Mouse (Mus musculus) MEL (cell line): ENCODE results near the gene Chst14. TPM values are rescaled to one million over a fixed set of nuclear protein-coding genes. Genes with fewer than 3 reads are reported as not detected.

Source experiments
- DNase-seq: peaks from one replicate; pipeline ENCODE4 v3.0.0; 2011; ENCODE audit warnings: low read depth, low spot score
- H3K27ac ChIP-seq: 2 replicates; pipeline ENCODE4 v1.5.1; 2012; ENCODE audit warnings: low read depth, mild to moderate bottlenecking, control low read depth, low read length, moderate library complexity; ENCODE audit not compliant: control insufficient read depth
- H3K27me3 ChIP-seq, 2 experiments: fragments of 150-350 bp in 1 of 2; sonication (generic) in 1 of 2; 2 replicates each; pipeline ENCODE4 v1.6.1; 2012; ENCODE audit warnings: low read length in 2 of 2, mild to moderate bottlenecking in 2 of 2, improper control_type of control experiment in 1 of 2, moderate library complexity in 1 of 2; ENCODE audit not compliant: insufficient read depth in 2 of 2, control insufficient read depth in 1 of 2
- H3K36me3 ChIP-seq, 2 experiments: 2 replicates each; pipeline ENCODE4 v1.6.1; 2012 to 2014; ENCODE audit warnings: low read length in 2 of 2, improper control_type of control experiment in 1 of 2, inconsistent platforms in 1 of 2, mild to moderate bottlenecking in 1 of 2; ENCODE audit not compliant: insufficient read depth in 2 of 2, control insufficient read depth in 1 of 2
- H3K4me1 ChIP-seq, 2 experiments: fragments of 150-350 bp in 1 of 2; sonication (generic) in 1 of 2; 2 replicates each; pipeline ENCODE4 v1.6.1; 2012; ENCODE audit warnings: low read length in 2 of 2, improper control_type of control experiment in 1 of 2, mild to moderate bottlenecking in 1 of 2; ENCODE audit not compliant: insufficient read depth in 2 of 2, control insufficient read depth in 1 of 2
- H3K4me3 ChIP-seq, 2 experiments: fragments of 150-350 bp in 1 of 2; sonication (generic) in 1 of 2; 2 replicates each; pipeline ENCODE4 v1.5.1; 2012; ENCODE audit warnings: low read depth in 2 of 2, low read length in 2 of 2, mild to moderate bottlenecking in 2 of 2, moderate library complexity in 2 of 2, control low read depth in 1 of 2, improper control_type of control experiment in 1 of 2; ENCODE audit not compliant: control insufficient read depth in 1 of 2, insufficient read depth in 1 of 2
- H3K79me2 ChIP-seq: 2 replicates; pipeline ENCODE4 v1.6.1; 2012; ENCODE audit warnings: mild to moderate bottlenecking, low read length, moderate library complexity; ENCODE audit not compliant: control insufficient read depth, poor library complexity, insufficient read depth
- H3K9ac ChIP-seq: 2 replicates; pipeline ENCODE4 v1.6.1; 2012; ENCODE audit warnings: low read depth, mild to moderate bottlenecking, control low read depth, low read length, moderate library complexity; ENCODE audit not compliant: control insufficient read depth, poor library complexity, severe bottlenecking
- H3K9me3 ChIP-seq: fragments of 150-350 bp; sonication (generic); replicated peaks from 2 replicates; pipeline ENCODE4 v1.6.1; 2012; ENCODE audit warnings: mild to moderate bottlenecking, low read length, improper control_type of control experiment, moderate library complexity; ENCODE audit not compliant: insufficient read depth
- BHLHE40 ChIP-seq: IDR thresholded peaks from 2 replicates; pipeline ENCODE4 v1.6.1; 2012; ENCODE audit warnings: low read depth, mild to moderate bottlenecking, inconsistent platforms, low read length, improper control_type of control experiment, borderline replicate concordance
- CHD1 ChIP-seq: IDR thresholded peaks from 2 replicates; pipeline ENCODE4 v1.6.1; 2012; ENCODE audit warnings: low read depth, mild to moderate bottlenecking, inconsistent platforms, low read length, improper control_type of control experiment
- CHD2 ChIP-seq: IDR thresholded peaks from 2 replicates; pipeline ENCODE4 v1.6.1; 2011; ENCODE audit warnings: low read length, improper control_type of control experiment
- CTCF ChIP-seq, 3 experiments: IDR thresholded peaks in 2 of 3; conservative IDR thresholded peaks in 1 of 3; 2 replicates each; pipeline ENCODE4 v1.5.1; 2011 to 2012; ENCODE audit warnings: low read length in 3 of 3, low read depth in 2 of 3, mild to moderate bottlenecking in 2 of 3, improper control_type of control experiment in 1 of 3, inconsistent platforms in 1 of 3, mixed read lengths in 1 of 3, moderate library complexity in 1 of 3; ENCODE audit not compliant: control insufficient read depth in 1 of 3, insufficient read depth in 1 of 3, poor library complexity in 1 of 3, severe bottlenecking in 1 of 3
- E2F4 ChIP-seq: IDR thresholded peaks from 2 replicates; pipeline ENCODE4 v1.6.1; 2011; ENCODE audit warnings: low read depth, low read length, improper control_type of control experiment, borderline replicate concordance
- ELF1 ChIP-seq: IDR thresholded peaks from 2 replicates; pipeline ENCODE4 v1.6.1; 2014; ENCODE audit warnings: low read depth, mild to moderate bottlenecking, inconsistent platforms, low read length, improper control_type of control experiment, moderate library complexity
- EP300 ChIP-seq, 2 experiments: IDR thresholded peaks; 2 replicates each; pipeline ENCODE4 v1.6.1; 2011; ENCODE audit warnings: improper control_type of control experiment in 2 of 2, low read length in 2 of 2, low read depth in 1 of 2, mild to moderate bottlenecking in 1 of 2
- ETS1 ChIP-seq: IDR thresholded peaks from 2 replicates; pipeline ENCODE4 v1.6.1; 2012; ENCODE audit warnings: low read depth, mild to moderate bottlenecking, inconsistent platforms, low read length, improper control_type of control experiment, moderate library complexity
- GABPA ChIP-seq: IDR thresholded peaks from 2 replicates; pipeline ENCODE4 v1.6.1; 2012; ENCODE audit warnings: low read depth, mild to moderate bottlenecking, inconsistent platforms, low read length, improper control_type of control experiment, moderate library complexity
- GATA1 ChIP-seq: IDR thresholded peaks from 2 replicates; pipeline ENCODE4 v1.6.1; 2011; ENCODE audit warnings: low read depth, low read length, improper control_type of control experiment
- HCFC1 ChIP-seq: IDR thresholded peaks from 2 replicates; pipeline ENCODE4 v1.6.1; 2012; ENCODE audit warnings: low read depth, mild to moderate bottlenecking, inconsistent platforms, low read length, improper control_type of control experiment, moderate library complexity
- JUND ChIP-seq: IDR thresholded peaks from 2 replicates; pipeline ENCODE4 v1.6.1; 2011; ENCODE audit warnings: low read depth, mild to moderate bottlenecking, improper control_type of control experiment, low read length
- KAT2A ChIP-seq: conservative IDR thresholded peaks from 2 replicates; pipeline ENCODE4 v1.6.1; 2012; ENCODE audit warnings: low read depth, low read length, improper control_type of control experiment, inconsistent platforms
- MAFK ChIP-seq: IDR thresholded peaks from 2 replicates; pipeline ENCODE4 v1.6.1; 2011; ENCODE audit warnings: low read depth, mild to moderate bottlenecking, low read length, improper control_type of control experiment, borderline replicate concordance
- MAX ChIP-seq: IDR thresholded peaks from 2 replicates; pipeline ENCODE4 v1.6.1; 2011; ENCODE audit warnings: low read length, improper control_type of control experiment
- MAZ ChIP-seq: IDR thresholded peaks from 2 replicates; pipeline ENCODE4 v1.6.1; 2012; ENCODE audit warnings: low read depth, mild to moderate bottlenecking, inconsistent platforms, low read length, improper control_type of control experiment
- MEF2A ChIP-seq: IDR thresholded peaks from 2 replicates; pipeline ENCODE4 v1.6.1; 2014; ENCODE audit warnings: low read depth, mild to moderate bottlenecking, inconsistent platforms, low read length, improper control_type of control experiment; ENCODE audit not compliant: poor library complexity, insufficient replicate concordance, severe bottlenecking; ENCODE audit errors: extremely low read depth
- MXI1 ChIP-seq: IDR thresholded peaks from 2 replicates; pipeline ENCODE4 v1.6.1; 2011; ENCODE audit warnings: mild to moderate bottlenecking, low read depth, low read length, improper control_type of control experiment
- MYB ChIP-seq: IDR thresholded peaks from 2 replicates; pipeline ENCODE4 v1.6.1; 2011; ENCODE audit warnings: mild to moderate bottlenecking, low read depth, low read length, improper control_type of control experiment
- MYC ChIP-seq: IDR thresholded peaks from 2 replicates; pipeline ENCODE4 v1.6.1; 2011; ENCODE audit warnings: low read depth, mild to moderate bottlenecking, low read length, improper control_type of control experiment, moderate library complexity
- NELFE ChIP-seq: IDR thresholded peaks from 2 replicates; pipeline ENCODE4 v1.6.1; 2011; ENCODE audit warnings: low read depth, low read length, improper control_type of control experiment
- NRF1 ChIP-seq: IDR thresholded peaks from 2 replicates; pipeline ENCODE4 v1.6.1; 2014; ENCODE audit warnings: low read depth, mild to moderate bottlenecking, inconsistent platforms, low read length, improper control_type of control experiment, moderate library complexity; ENCODE audit not compliant: poor library complexity, insufficient read depth, severe bottlenecking
- POLR2A ChIP-seq, 2 experiments: IDR thresholded peaks; 2 replicates each; pipeline ENCODE4 v1.6.1; 2011 to 2012; ENCODE audit warnings: low read length in 2 of 2, mild to moderate bottlenecking in 2 of 2, control low read depth in 1 of 2, improper control_type of control experiment in 1 of 2, low read depth in 1 of 2, moderate library complexity in 1 of 2; ENCODE audit not compliant: control insufficient read depth in 1 of 2, insufficient read depth in 1 of 2, poor library complexity in 1 of 2
- POLR2AphosphoS2 ChIP-seq: IDR thresholded peaks from 2 replicates; pipeline ENCODE4 v1.6.1; 2011; ENCODE audit warnings: low read length, improper control_type of control experiment
- POLR2AphosphoS5 ChIP-seq: IDR thresholded peaks from 2 replicates; pipeline ENCODE4 v1.6.1; 2012; ENCODE audit warnings: low read depth, borderline replicate concordance, mild to moderate bottlenecking, inconsistent platforms, low read length, moderate library complexity, mixed read lengths
- RAD21 ChIP-seq: IDR thresholded peaks from 2 replicates; pipeline ENCODE4 v1.6.1; 2011; ENCODE audit warnings: mild to moderate bottlenecking, low read depth, low read length, improper control_type of control experiment
- RCOR1 ChIP-seq: IDR thresholded peaks from 2 replicates; pipeline ENCODE4 v1.6.1; 2012; ENCODE audit warnings: low read depth, mild to moderate bottlenecking, inconsistent platforms, low read length, improper control_type of control experiment
- SIN3A ChIP-seq: IDR thresholded peaks from 2 replicates; pipeline ENCODE4 v1.6.1; 2012; ENCODE audit warnings: low read length, improper control_type of control experiment, inconsistent platforms
- TAL1 ChIP-seq: IDR thresholded peaks from 2 replicates; pipeline ENCODE4 v1.6.1; 2012; ENCODE audit warnings: mild to moderate bottlenecking, inconsistent platforms, low read length, moderate library complexity, mixed read lengths
- TBP ChIP-seq: IDR thresholded peaks from 2 replicates; pipeline ENCODE4 v1.8.0; 2011; ENCODE audit warnings: low read depth, low read length, improper control_type of control experiment
- TCF12 ChIP-seq: IDR thresholded peaks from 2 replicates; pipeline ENCODE4 v1.6.1; 2014; ENCODE audit warnings: low read depth, mild to moderate bottlenecking, inconsistent platforms, low read length, improper control_type of control experiment, moderate library complexity
- UBTF ChIP-seq: IDR thresholded peaks from 2 replicates; pipeline ENCODE4 v1.6.1; 2012; ENCODE audit warnings: low read depth, mild to moderate bottlenecking, inconsistent platforms, low read length, improper control_type of control experiment, moderate library complexity, borderline replicate concordance; ENCODE audit not compliant: insufficient read depth
- USF1 ChIP-seq: IDR thresholded peaks from 2 replicates; pipeline ENCODE4 v1.6.1; 2014; ENCODE audit warnings: low read depth, mild to moderate bottlenecking, inconsistent platforms, low read length, improper control_type of control experiment, moderate library complexity
- USF2 ChIP-seq, 2 experiments: IDR thresholded peaks; 2 replicates each; pipeline ENCODE4 v1.6.1; 2011 to 2012; ENCODE audit warnings: improper control_type of control experiment in 2 of 2, low read length in 2 of 2, borderline replicate concordance in 1 of 2, inconsistent platforms in 1 of 2, low read depth in 1 of 2, mild to moderate bottlenecking in 1 of 2; ENCODE audit not compliant: insufficient read depth in 1 of 2
- ZC3H11A ChIP-seq: IDR thresholded peaks from 2 replicates; pipeline ENCODE4 v1.6.1; 2012; ENCODE audit warnings: low read depth, mild to moderate bottlenecking, inconsistent platforms, low read length, improper control_type of control experiment
- ZKSCAN1 ChIP-seq: IDR thresholded peaks from 2 replicates; pipeline ENCODE4 v1.6.1; 2012; ENCODE audit warnings: low read depth, mild to moderate bottlenecking, inconsistent platforms, low read length, improper control_type of control experiment, moderate library complexity
- ZMIZ1 ChIP-seq: IDR thresholded peaks from 2 replicates; pipeline ENCODE4 v1.6.1; 2012; ENCODE audit warnings: low read depth, mild to moderate bottlenecking, inconsistent platforms, low read length, improper control_type of control experiment, moderate library complexity
- ZNF384 ChIP-seq: IDR thresholded peaks from 2 replicates; pipeline ENCODE4 v1.6.1; 2012; ENCODE audit warnings: low read depth, mild to moderate bottlenecking, inconsistent platforms, low read length, improper control_type of control experiment
- polyA plus RNA-seq, 2 experiments: library from polyadenylated mRNA; stranded (reverse) in 1 of 2; unstranded in 1 of 2; fragments of >175 nt in 1 of 2; fragments of >200 nt in 1 of 2; gene quantifications; 2 replicates each; pipeline versions ENCODE4 v1.2.1 to v1.2.4; 2012; ENCODE audit warnings: low replicate concordance in 2 of 2, low read depth in 1 of 2; ENCODE audit not compliant: insufficient read length in 2 of 2, insufficient read depth in 1 of 2, missing spikeins in 1 of 2
- total RNA-seq: library from RNA; depleted of rRNA; stranded (reverse); fragments of 300-350 nt; gene quantifications from 2 replicates; pipeline ENCODE4 v1.2.3, GENCODE M21; 2012

The Chst14 gene
- total and polyA plus RNA-seq, 3 experiments: 2.2 to 5.0 TPM; not detected in 1

GRCm38 (mm10) chr2:118949699-118950098 lies 23.4 kb downstream of the Chst14 start:
- H3K4me3 ChIP-seq: no peak overlapping the region
- DNase-seq: peak; percentile 72
- peaks cover 0 to 13% of the 10 kb centered on the region in 2 experiments; a peak in 2 of 4 replicates for H3K36me3 ChIP-seq
- no peaks in the 10 kb centered on the region for H3K79me2 ChIP-seq
- H3K27ac ChIP-seq: peak overlapping the region; percentile 31; the same call in 1 of the 2 replicates
- H3K4me1 ChIP-seq: peaks cover 0 to 15% of the 10 kb centered on the region in 2 experiments; a peak in 2 of 4 replicates
- no peaks in the 10 kb centered on the region for H3K27me3 ChIP-seq
- H3K9ac ChIP-seq: no peak overlapping the region
- no peaks in the 10 kb centered on the region for H3K9me3 ChIP-seq
- TF ChIP-seq POLR2AphosphoS2 (no peak), BHLHE40 (no peak), MYB (peak; percentile 47; the same call in 1 of the 2 replicates), POLR2AphosphoS5 (no peak), GABPA (no peak), ZKSCAN1 (no peak), MEF2A (no peak), USF2 (IDR thresholded peaks at IDR 0.05; ENCODE audit: borderline replicate concordance in 1 of 2, insufficient read depth in 1 of 2, low read depth in 1 of 2, low read length in 2 of 2) (no peak), ZC3H11A (no peak), POLR2A (IDR thresholded peaks at IDR 0.05; ENCODE audit: control insufficient read depth in 1 of 2, insufficient read depth in 1 of 2, low read depth in 1 of 2, low read length in 2 of 2, poor library complexity in 1 of 2) (no peak), RCOR1 (peak; percentile 47; the same call in 1 of the 2 replicates), ETS1 (no peak), TBP (0 out of 2 replicates have a peak, but pooled peaks have one; percentile 36), ZMIZ1 (no peak), ELF1 (no peak), NRF1 (no peak), CHD1 (no peak), TAL1 (peak; percentile 6; the same call in 1 of the 2 replicates), NELFE (no peak), TCF12 (peak; percentile 52), KAT2A (no peak), USF1 (no peak), EP300 (IDR thresholded peaks at IDR 0.05; ENCODE audit: low read depth in 1 of 2, low read length in 2 of 2) (peak; percentile 83 to 86), RAD21 (no peak), CHD2 (no peak), E2F4 (no peak), SIN3A (no peak), JUND (no peak), CTCF (IDR thresholded peaks at IDR 0.05 in 2 of 3, conservative IDR thresholded peaks at IDR 0.05 in 1 of 3; ENCODE audit: control insufficient read depth in 1 of 3, insufficient read depth in 1 of 3, low read depth in 2 of 3, low read length in 3 of 3, poor library complexity in 1 of 3, severe bottlenecking in 1 of 3) (no peak), ZNF384 (no peak), MYC (no peak), MAZ (no peak; the same call in 1 of the 2 replicates), MAX (no peak), MXI1 (0 out of 2 replicates have a peak, but pooled peaks have one; percentile 33), UBTF (no peak), HCFC1 (no peak), GATA1 (peak; percentile 74), MAFK (no peak)
